Mouse (Mus musculus) layer of hippocampus, adult 6 months (tissue): ENCODE data around the gene Etaa1. TPM values are rescaled to one million over a fixed set of nuclear protein-coding genes. Genes with fewer than 3 reads are reported as not detected.

Experiments
- long read RNA-seq, 2 experiments: library from polyadenylated mRNA; unstranded; transcript quantifications; one replicate each; pipeline ENCODE4 v2.0.0; 2019 to 2020
- polyA plus RNA-seq: library from polyadenylated mRNA; unstranded; fragments of <200 nt; fragmentation: Nextera tagmentation; gene quantifications from 2 replicates; pipeline ENCODE4 v1.2.3, GENCODE M21; 2021

Etaa1 gene
- 2.6 and 2.7 TPM in 2 replicates for polyA plus RNA-seq
- long read RNA-seq, experiment 1, full-length matches to known transcripts: 3 of 10 reads
- long read RNA-seq, experiment 1, partial matches to known transcripts: 6 of 10 reads
- long read RNA-seq, experiment 1, other reads (novel, unspliced or antisense): 1 of 10 reads
- long read RNA-seq, experiment 2, full-length matches to known transcripts: 21 of 25 reads
- long read RNA-seq, experiment 2, partial matches to known transcripts: 1 of 25 reads
- long read RNA-seq, experiment 2, other reads (novel, unspliced or antisense): 3 of 25 reads

DNA sequence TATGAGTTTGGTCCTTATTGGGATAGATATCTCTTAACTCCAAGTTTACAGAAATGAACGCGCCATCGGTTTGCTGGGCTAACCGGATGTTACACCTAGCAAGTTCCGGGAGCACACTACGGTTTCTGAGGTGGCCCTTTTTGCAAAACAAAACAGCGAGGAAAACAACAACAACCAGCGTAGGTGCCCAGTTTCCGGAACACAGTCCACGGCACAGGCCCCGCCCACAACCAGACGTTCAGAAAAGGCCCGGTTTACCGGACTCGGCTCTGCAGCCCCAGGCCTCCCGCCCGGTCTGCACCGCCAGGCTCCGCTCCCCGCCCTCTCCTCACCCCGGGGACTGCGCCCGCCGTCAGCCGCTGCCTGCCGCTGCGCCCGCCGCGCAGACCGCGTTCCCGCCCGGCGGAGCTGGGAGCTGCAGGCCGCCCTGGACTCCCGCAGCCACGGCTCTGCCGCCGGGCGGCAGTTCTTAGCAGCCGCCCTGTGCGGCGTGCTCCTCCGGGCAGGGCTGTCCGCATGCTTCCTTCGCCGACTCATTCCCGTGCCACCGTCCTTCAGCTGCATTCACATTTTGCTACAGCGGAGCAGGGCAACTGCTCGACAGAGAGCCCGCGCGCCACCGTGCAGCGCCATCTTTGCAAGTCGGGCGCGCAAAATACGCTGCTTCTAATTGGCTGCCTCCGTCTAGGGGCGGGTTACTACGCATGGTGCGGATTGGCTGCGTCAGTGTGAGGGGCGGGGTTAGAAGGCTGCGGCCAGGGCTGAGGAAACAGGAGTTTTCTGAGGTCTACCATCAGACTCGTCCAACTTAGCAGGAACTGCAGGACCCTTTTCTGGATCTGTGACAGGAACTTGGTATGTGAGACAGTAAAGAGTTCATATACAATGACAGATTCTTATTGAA, at the start of gene Etaa1:
TSS of gene Etaa1 (minus strand) at position 645 of the 904 bp plus-strand sequence.

